Mouse (Mus musculus): ENCODE data around the gene Pak6. TPM values are rescaled to one million over a fixed set of nuclear protein-coding genes. Genes with fewer than 3 reads are reported as not detected.
A peak's percentile ranks its signal among the peaks of the same experiment; 100 is the strongest.

Gene Pak6
- polyA plus RNA-seq, 1 experiment, result 2.3 TPM

- Histone ChIP-seq H3K27ac (ENCODE audit: insufficient read depth, low read length) (no peak overlapping the region), H3K36me3 (ENCODE audit: control insufficient read depth, insufficient read depth, low read length, poor library complexity, severe bottlenecking) (no peaks in the 10 kb centered on the region), H3K9me3 (replicated peaks; ENCODE audit: control insufficient read depth, insufficient read depth, low read length, poor library complexity, severe bottlenecking) (no peaks in the 10 kb centered on the region), H3K27me3 (ENCODE audit: control insufficient read depth, insufficient read depth, low read length, poor library complexity, severe bottlenecking) (no peaks in the 10 kb centered on the region), H3K4me1 (ENCODE audit: control insufficient read depth, insufficient read depth, low read length) (no peaks in the 10 kb centered on the region), H3K9ac (ENCODE audit: low read depth, poor library complexity, severe bottlenecking) (no peak overlapping the region), H3K4me3 (ENCODE audit: low read depth, low read length) (no peak overlapping the region)
- TF ChIP-seq POLR2A (IDR thresholded peaks at IDR 0.05; ENCODE audit: insufficient read depth, low read length) (no peak), CTCF (IDR thresholded peaks at IDR 0.05; ENCODE audit: low read depth, low read length) (no peak), EP300 (IDR thresholded peaks at IDR 0.05; ENCODE audit: insufficient read depth, low read depth, low read length) (no peak)
Observed at GRCm38 (mm10) chr2:118726873-118727272, 63.8 kb downstream of the Pak6 start.

DNA sequence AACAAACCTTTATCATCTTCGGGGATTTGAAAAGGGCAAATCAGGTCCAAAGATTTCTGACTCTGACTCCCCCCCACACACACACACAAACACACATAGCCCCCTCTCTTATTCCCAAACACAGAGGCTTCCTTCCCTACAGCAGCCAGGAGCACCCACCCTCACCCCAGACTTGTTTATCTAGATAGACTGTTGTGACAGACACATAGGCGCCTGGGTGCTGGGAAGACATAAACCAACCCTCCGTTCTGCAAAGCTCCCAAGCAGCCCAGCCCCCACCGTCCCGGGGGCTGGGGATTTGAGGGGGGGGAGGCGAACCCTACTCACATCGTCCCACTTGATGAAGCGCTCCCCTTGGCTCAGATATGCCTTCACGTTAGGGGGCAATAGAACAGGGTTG is 64.8 kb downstream of the Pak6 start:
- H3K4me3 ChIP-seq (ENCODE audit: low read depth, low read length), result no peak overlapping the region
- no peak overlapping the region for H3K27ac ChIP-seq (ENCODE audit: insufficient read depth, low read length)
- H3K36me3 ChIP-seq (ENCODE audit: control insufficient read depth, insufficient read depth, low read length, poor library complexity, severe bottlenecking), result no peaks in the 10 kb centered on the region

DNA sequence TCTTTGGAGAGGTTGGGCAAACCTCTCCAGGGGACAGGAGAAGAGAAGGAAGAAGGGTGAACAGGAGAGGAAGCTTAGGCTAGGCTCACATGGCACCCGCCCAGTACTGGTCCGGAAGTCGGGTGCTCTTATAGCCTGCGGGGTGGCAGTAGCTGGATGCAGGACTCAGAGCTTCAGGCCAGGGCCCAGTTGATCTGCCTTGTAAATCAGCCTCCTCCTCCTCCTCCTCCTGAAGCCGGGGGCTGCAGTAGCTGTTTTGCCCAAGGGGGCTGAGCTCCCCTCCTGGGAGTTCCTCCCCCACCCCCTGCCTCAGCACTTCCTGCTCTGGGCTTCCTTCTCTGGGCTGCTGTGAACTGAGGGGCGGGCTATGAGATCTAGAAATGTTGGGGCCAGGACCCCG is 65.2 kb downstream of the Pak6 start, which contains the start of gene Plcb2:
Gene Plcb2, minus strand, starts transcription at position 102 of the 400 bp plus-strand sequence.
- Histone ChIP-seq H3K27me3 (ENCODE audit: control insufficient read depth, insufficient read depth, low read length, poor library complexity, severe bottlenecking) (no peaks in the 10 kb centered on the region), H3K4me3 (ENCODE audit: low read depth, low read length) (no peak within 1 kb of the TSS), H3K36me3 (ENCODE audit: control insufficient read depth, insufficient read depth, low read length, poor library complexity, severe bottlenecking) (no peaks in the 10 kb centered on the region), H3K9ac (ENCODE audit: low read depth, poor library complexity, severe bottlenecking) (no peak within 1 kb of the TSS), H3K4me1 (ENCODE audit: control insufficient read depth, insufficient read depth, low read length) (no peaks in the 10 kb centered on the region), H3K27ac (ENCODE audit: insufficient read depth, low read length) (no peak within 1 kb of the TSS), H3K9me3 (replicated peaks; ENCODE audit: control insufficient read depth, insufficient read depth, low read length, poor library complexity, severe bottlenecking) (no peaks in the 10 kb centered on the region)
- no peak for TF ChIP-seq EP300 (IDR thresholded peaks at IDR 0.05; ENCODE audit: insufficient read depth, low read depth, low read length)
- no peak for TF ChIP-seq POLR2A (IDR thresholded peaks at IDR 0.05; ENCODE audit: insufficient read depth, low read length)
- no peak for TF ChIP-seq CTCF (IDR thresholded peaks at IDR 0.05; ENCODE audit: low read depth, low read length)

More for the DNA sequence above, 64.8 kb downstream of the Pak6 start:
- H3K4me1 ChIP-seq (ENCODE audit: control insufficient read depth, insufficient read depth, low read length), result no peaks in the 10 kb centered on the region
- no peak overlapping the region for H3K9ac ChIP-seq (ENCODE audit: low read depth, poor library complexity, severe bottlenecking)
- H3K27me3 ChIP-seq (ENCODE audit: control insufficient read depth, insufficient read depth, low read length, poor library complexity, severe bottlenecking), result no peaks in the 10 kb centered on the region
- TF ChIP-seq EP300 (IDR thresholded peaks at IDR 0.05; ENCODE audit: insufficient read depth, low read depth, low read length), result no peak
- no peaks in the 10 kb centered on the region for H3K9me3 ChIP-seq (replicated peaks; ENCODE audit: control insufficient read depth, insufficient read depth, low read length, poor library complexity, severe bottlenecking)

DNA sequence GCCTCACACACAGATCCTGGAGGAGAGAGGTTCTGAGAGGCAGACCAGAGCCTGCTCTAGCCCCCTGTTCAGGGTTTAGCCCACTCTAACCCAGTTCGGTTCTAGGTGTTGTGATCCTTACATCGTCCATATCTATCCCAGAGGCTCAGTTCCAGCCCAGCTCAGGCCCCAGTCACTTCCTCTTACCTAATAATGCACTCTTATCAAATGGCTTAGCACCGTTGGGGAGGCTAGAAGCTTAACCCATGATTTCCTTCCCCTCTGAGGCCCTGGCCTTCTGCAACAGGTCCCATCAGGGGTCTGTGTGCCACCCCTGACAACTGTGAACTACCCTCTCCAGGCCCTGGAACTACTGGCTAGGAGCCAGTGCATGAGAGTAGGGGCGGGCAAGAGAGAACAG is 66.1 kb downstream of the Pak6 start:
- Histone ChIP-seq H3K9me3 (replicated peaks; ENCODE audit: control insufficient read depth, insufficient read depth, low read length, poor library complexity, severe bottlenecking) (no peaks in the 10 kb centered on the region), H3K9ac (ENCODE audit: low read depth, poor library complexity, severe bottlenecking) (no peak overlapping the region), H3K36me3 (ENCODE audit: control insufficient read depth, insufficient read depth, low read length, poor library complexity, severe bottlenecking) (no peaks in the 10 kb centered on the region), H3K27me3 (ENCODE audit: control insufficient read depth, insufficient read depth, low read length, poor library complexity, severe bottlenecking) (no peaks in the 10 kb centered on the region), H3K4me3 (ENCODE audit: low read depth, low read length) (no peak overlapping the region), H3K27ac (ENCODE audit: insufficient read depth, low read length) (no peak overlapping the region), H3K4me1 (ENCODE audit: control insufficient read depth, insufficient read depth, low read length) (no peaks in the 10 kb centered on the region)
- TF ChIP-seq CTCF (IDR thresholded peaks at IDR 0.05; ENCODE audit: low read depth, low read length) (no peak), POLR2A (IDR thresholded peaks at IDR 0.05; ENCODE audit: insufficient read depth, low read length) (no peak), EP300 (IDR thresholded peaks at IDR 0.05; ENCODE audit: insufficient read depth, low read depth, low read length) (no peak)

GRCm38 (mm10) chr2:118729816-118730621 is 66.9 kb downstream of the Pak6 start:
- Histone ChIP-seq H3K4me3 (ENCODE audit: low read depth, low read length) (no peak overlapping the region), H3K36me3 (ENCODE audit: control insufficient read depth, insufficient read depth, low read length, poor library complexity, severe bottlenecking) (no peaks in the 10 kb centered on the region), H3K27me3 (ENCODE audit: control insufficient read depth, insufficient read depth, low read length, poor library complexity, severe bottlenecking) (no peaks in the 10 kb centered on the region), H3K9me3 (replicated peaks; ENCODE audit: control insufficient read depth, insufficient read depth, low read length, poor library complexity, severe bottlenecking) (no peaks in the 10 kb centered on the region), H3K27ac (ENCODE audit: insufficient read depth, low read length) (no peak overlapping the region), H3K9ac (ENCODE audit: low read depth, poor library complexity, severe bottlenecking) (no peak overlapping the region), H3K4me1 (ENCODE audit: control insufficient read depth, insufficient read depth, low read length) (no peaks in the 10 kb centered on the region)
- TF ChIP-seq EP300 (IDR thresholded peaks at IDR 0.05; ENCODE audit: insufficient read depth, low read depth, low read length), result no peak

GRCm38 (mm10) chr2:118730622-118730915 is 67.5 kb downstream of the Pak6 start:
- no peaks in the 10 kb centered on the region for H3K36me3 ChIP-seq (ENCODE audit: control insufficient read depth, insufficient read depth, low read length, poor library complexity, severe bottlenecking)
- no peak for TF ChIP-seq POLR2A (IDR thresholded peaks at IDR 0.05; ENCODE audit: insufficient read depth, low read length)
- TF ChIP-seq EP300 (IDR thresholded peaks at IDR 0.05; ENCODE audit: insufficient read depth, low read depth, low read length), result no peak
- peak; percentile 61 for TF ChIP-seq CTCF (IDR thresholded peaks at IDR 0.05; ENCODE audit: low read depth, low read length)
- no peak overlapping the region for H3K27ac ChIP-seq (ENCODE audit: insufficient read depth, low read length)
- no peaks in the 10 kb centered on the region for H3K9me3 ChIP-seq (replicated peaks; ENCODE audit: control insufficient read depth, insufficient read depth, low read length, poor library complexity, severe bottlenecking)
- H3K27me3 ChIP-seq (ENCODE audit: control insufficient read depth, insufficient read depth, low read length, poor library complexity, severe bottlenecking), result no peaks in the 10 kb centered on the region
- H3K4me1 ChIP-seq (ENCODE audit: control insufficient read depth, insufficient read depth, low read length), result no peaks in the 10 kb centered on the region
- H3K9ac ChIP-seq (ENCODE audit: low read depth, poor library complexity, severe bottlenecking), result no peak overlapping the region
- H3K4me3 ChIP-seq (ENCODE audit: low read depth, low read length), result no peak overlapping the region

Data from ES-Bruce4 (cell line).